Comparison of ENCODE assay signal across 17 mouse cellular contexts in the genomic region with DNA sequence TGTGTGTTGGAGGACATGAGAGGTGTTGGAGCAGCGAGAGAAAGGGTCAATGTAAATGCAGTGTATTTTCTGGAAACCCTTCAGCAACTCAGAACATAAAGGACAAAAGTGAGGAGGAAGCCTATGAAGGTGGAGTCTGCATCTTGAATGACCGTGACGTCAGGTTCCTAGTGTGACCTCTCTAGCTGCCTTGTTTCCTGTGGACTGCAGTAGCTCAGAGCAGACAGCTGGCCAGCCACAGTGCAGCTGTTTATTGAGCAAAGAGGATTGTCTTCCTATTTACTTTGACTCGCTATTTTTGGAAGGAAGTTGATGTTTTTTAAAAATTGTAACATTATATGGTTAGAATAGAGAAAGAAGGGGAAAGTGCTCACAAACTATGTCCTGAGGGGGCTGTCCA.
DNase-seq lines count a peak whose midpoint lies in the region; ATAC-seq and TF ChIP-seq lines count a peak whose summit lies in the region.
"Had no signal": no experiment of that assay in that cellular context is flagged by ENCODE, and none has a peak within 500 bp of the region (broad histone marks: within the 10 kb centered on the region; RNA-seq: fewer than 3 reads in every experiment).

No protein-coding gene starts in this region.

- no peak overlapping the region for H3K27ac ChIP-seq in heart, embryonic 12.5 days (ENCODE audit: poor library complexity, severe bottlenecking)
- no peak overlapping the region for H3K27ac ChIP-seq in lung, embryonic 14.5 days (ENCODE audit: low read depth)
- no peak overlapping the region for H3K27ac ChIP-seq in forebrain, embryonic 13.5 days
- H3K27ac ChIP-seq: embryonic facial prominence, embryonic 12.5 days; gastrocnemius, adult 2 months; heart, embryonic 15.5 days; hindbrain, embryonic 15.5 days had no signal

- WGBS in heart, embryonic 12.5 days, result 48% methylated on average over 4 of the region's 4 CpGs
- 28% methylated on average over 4 of the region's 4 CpGs for WGBS in lung, adult 2 months
- WGBS in lung, embryonic 14.5 days, result 40% methylated on average over 4 of the region's 4 CpGs
- WGBS in forebrain, embryonic 13.5 days, result 76% methylated on average over 4 of the region's 4 CpGs

- H3K4me3 ChIP-seq in heart, embryonic 12.5 days, result no peak overlapping the region
- no peak overlapping the region for H3K4me3 ChIP-seq in lung, adult 2 months (replicated peaks; ENCODE audit: extremely low read depth, low read depth, low read length)
- no peak overlapping the region for H3K4me3 ChIP-seq in lung, embryonic 14.5 days (ENCODE audit: low read depth, low read length)
- no peak overlapping the region for H3K4me3 ChIP-seq in forebrain, embryonic 13.5 days
- H3K4me3 ChIP-seq: embryonic facial prominence, embryonic 12.5 days; gastrocnemius, adult 2 months; heart, embryonic 15.5 days; hindbrain, embryonic 15.5 days had no signal

- peaks cover 5% of the 10 kb centered on the region; the same call in 1 of the 2 replicates for H3K4me1 ChIP-seq in heart, embryonic 12.5 days (replicated peaks)
- H3K4me1 ChIP-seq in lung, adult 2 months (ENCODE audit: control insufficient read depth, insufficient read depth, low read length), result peaks cover 13% of the 10 kb centered on the region
- peaks cover 8% of the 10 kb centered on the region for H3K4me1 ChIP-seq in lung, embryonic 14.5 days (ENCODE audit: insufficient read depth)
- H3K4me1 ChIP-seq in forebrain, embryonic 13.5 days, result peaks cover 16% of the 10 kb centered on the region
- H3K4me1 ChIP-seq: heart, embryonic 15.5 days had no signal

- ATAC-seq in heart, embryonic 12.5 days (ENCODE audit: insufficient number of reproducible peaks, low FRiP score), result no peak
- no peak; the same call in 1 of the 2 replicates for ATAC-seq in lung, embryonic 14.5 days (ENCODE audit: insufficient read depth)
- ATAC-seq in granulocyte monocyte progenitor cell, adult 5-6 weeks (replicated peaks; ENCODE audit: poor library complexity, severe bottlenecking), result no peak
- no peak for ATAC-seq in forebrain, embryonic 13.5 days

- no peak for TF ChIP-seq POLR2A in lung, adult 2 months (IDR thresholded peaks at IDR 0.05; ENCODE audit: borderline replicate concordance, extremely low read depth, low read depth, low read length)

- H3K4me2 ChIP-seq in heart, embryonic 12.5 days, result no peak overlapping the region
- no peak overlapping the region for H3K4me2 ChIP-seq in lung, embryonic 14.5 days
- H3K4me2 ChIP-seq in forebrain, embryonic 13.5 days, result no peak overlapping the region
- H3K4me2 ChIP-seq: embryonic facial prominence, embryonic 12.5 days; heart, embryonic 15.5 days; hindbrain, embryonic 15.5 days had no signal

- DNase-seq in heart, adult 11 months, result peak; percentile 93
- DNase-seq in lung, adult 18-20 months, result peak; percentile 37 to 64
- no peak for DNase-seq in lung, adult 2 months
- DNase-seq in lung, embryonic 14.5 days, result peak; percentile 77
- DNase-seq in thymus, postnatal 0 days (ENCODE audit: low spot score), result no peak
- DNase-seq: cerebellum, adult 8-10 months; gastrocnemius, adult 2 months; layer of hippocampus, adult 9-11 months; left cerebral cortex, postnatal 4 days; right cerebral cortex, postnatal 14 days had no signal

- no peaks in the 10 kb centered on the region for H3K27me3 ChIP-seq in heart, embryonic 12.5 days (replicated peaks)
- no peaks in the 10 kb centered on the region for H3K27me3 ChIP-seq in lung, embryonic 14.5 days (ENCODE audit: insufficient read depth, low read length)
- no peaks in the 10 kb centered on the region for H3K27me3 ChIP-seq in forebrain, embryonic 13.5 days
- H3K27me3 ChIP-seq: embryonic facial prominence, embryonic 12.5 days; heart, embryonic 15.5 days; hindbrain, embryonic 15.5 days had no signal

- H3K9ac ChIP-seq in heart, embryonic 12.5 days, result no peak overlapping the region
- H3K9ac ChIP-seq in lung, embryonic 14.5 days, result no peak overlapping the region
- H3K9ac ChIP-seq in forebrain, embryonic 13.5 days, result no peak overlapping the region
- H3K9ac ChIP-seq: embryonic facial prominence, embryonic 12.5 days; heart, embryonic 15.5 days; hindbrain, embryonic 15.5 days had no signal

- no peak for TF ChIP-seq CTCF in lung, adult 2 months (IDR thresholded peaks at IDR 0.05; ENCODE audit: insufficient read depth, low read length)
- TF ChIP-seq CTCF in lung, embryonic 14.5 days (IDR thresholded peaks at IDR 0.05; ENCODE audit: low read depth), result no peak

- H3K9me3 ChIP-seq in heart, embryonic 12.5 days (replicated peaks), result no peaks in the 10 kb centered on the region
- H3K9me3 ChIP-seq in lung, embryonic 14.5 days (ENCODE audit: low read depth, low read length), result no peaks in the 10 kb centered on the region
- no peaks in the 10 kb centered on the region for H3K9me3 ChIP-seq in forebrain, embryonic 13.5 days (replicated peaks)
- H3K9me3 ChIP-seq: embryonic facial prominence, embryonic 12.5 days; G1E; heart, embryonic 15.5 days; hindbrain, embryonic 15.5 days had no signal

- H3K36me3 ChIP-seq in heart, embryonic 12.5 days, result no peaks in the 10 kb centered on the region
- no peaks in the 10 kb centered on the region for H3K36me3 ChIP-seq in lung, embryonic 14.5 days (ENCODE audit: insufficient read depth)
- H3K36me3 ChIP-seq in forebrain, embryonic 13.5 days (ENCODE audit: poor library complexity, severe bottlenecking), result no peaks in the 10 kb centered on the region
- H3K36me3 ChIP-seq: embryonic facial prominence, embryonic 12.5 days; G1E; heart, embryonic 15.5 days; hindbrain, embryonic 15.5 days had no signal

Comparison
In these comparisons a context has a peak if more than half of its experiments do, and no peak if none do; other contexts are left out.
1. DNase-seq: peak in heart, adult 11 months (single experiment), lung, adult 18-20 months (2 of 2) and lung, embryonic 14.5 days (single experiment); none in lung, adult 2 months (single experiment) and thymus, postnatal 0 days (single experiment).